Mouse (Mus musculus): ENCODE measurements around the gene Mboat2. TPM values are rescaled to one million over a fixed set of nuclear protein-coding genes. Genes with fewer than 3 reads are reported as not detected.

The Mboat2 gene
- under 1 TPM in 1 of 2 experiments, not detected in 1; 0.27 TPM for polyA plus RNA-seq (2017; shearing (Covaris generic))

GRCm38 (mm10) chr12:24830766-24831152 is at the start of gene Mboat2:
Gene Mboat2 (plus strand): TSS chr12:24830879.
- ATAC-seq: peak; percentile 21

- ATAC-seq: no peak
Measured at GRCm38 (mm10) chr12:24783735-24784134, 46.9 kb upstream of the Mboat2 start.

- ATAC-seq: no peak
Measured at GRCm38 (mm10) chr12:24785882-24786281, 44.8 kb upstream of the Mboat2 start.

- no peak for ATAC-seq
Measured at GRCm38 (mm10) chr12:24786316-24786715, 44.4 kb upstream of the Mboat2 start.

- no peak for ATAC-seq
Measured at GRCm38 (mm10) chr12:24789659-24790058, 41.0 kb upstream of the Mboat2 start.

- no peak for ATAC-seq
Measured at GRCm38 (mm10) chr12:24811230-24811629, 19.4 kb upstream of the Mboat2 start.

- no peak for ATAC-seq
Measured at GRCm38 (mm10) chr12:24811906-24812305, 18.8 kb upstream of the Mboat2 start.

GRCm38 (mm10) chr12:24822831-24823230 is 7.8 kb upstream of the Mboat2 start:
- no peak for ATAC-seq

- no peak for ATAC-seq
Measured at GRCm38 (mm10) chr12:24823636-24824354, 6.9 kb upstream of the Mboat2 start.

- ATAC-seq: no peak
Measured at GRCm38 (mm10) chr12:24830086-24830485, 593 bp upstream of the Mboat2 start.

- ATAC-seq: peak; percentile 69
Measured at GRCm38 (mm10) chr12:24831153-24831963, 679 bp downstream of the Mboat2 start.

GRCm38 (mm10) chr12:24831964-24832427 is 1.3 kb downstream of the Mboat2 start:
- ATAC-seq: no peak

GRCm38 (mm10) chr12:24832438-24832837 is 1.8 kb downstream of the Mboat2 start:
- no peak for ATAC-seq

GRCm38 (mm10) chr12:24837947-24838346 is 7.3 kb downstream of the Mboat2 start:
- ATAC-seq: no peak

- no peak for ATAC-seq
Measured at GRCm38 (mm10) chr12:24841115-24841879, 10.6 kb downstream of the Mboat2 start.

- ATAC-seq: no peak
Measured at GRCm38 (mm10) chr12:24842299-24842910, 11.7 kb downstream of the Mboat2 start.

GRCm38 (mm10) chr12:24843395-24844072 is 12.9 kb downstream of the Mboat2 start:
- ATAC-seq: no peak

- no peak for ATAC-seq
Measured at GRCm38 (mm10) chr12:24845344-24845743, 14.7 kb downstream of the Mboat2 start.

GRCm38 (mm10) chr12:24848107-24848506 is 17.4 kb downstream of the Mboat2 start:
- ATAC-seq: no peak

- ATAC-seq: no peak
Measured at GRCm38 (mm10) chr12:24857354-24857753, 26.7 kb downstream of the Mboat2 start.

GRCm38 (mm10) chr12:24859357-24859756 is 28.7 kb downstream of the Mboat2 start:
- ATAC-seq: no peak

- ATAC-seq: no peak
Measured at GRCm38 (mm10) chr12:24860436-24860835, 29.8 kb downstream of the Mboat2 start.
